Mouse (Mus musculus): ENCODE measurements around the gene Atp2a3. TPM values are rescaled to one million over a fixed set of nuclear protein-coding genes. Genes with fewer than 3 reads are reported as not detected.

Gene Atp2a3
- total RNA-seq (2014; rRNA removed; ENCODE audit: low replicate concordance) (3.8 and 9.7 TPM in 2 replicates), polyA plus RNA-seq (2015; fragmentation: Nextera tagmentation; extraction: Ambion mirVana) (2.6 and 3.1 TPM in 2 replicates)

GRCm38 (mm10) chr11:72961072-72961980 is at the start of gene Atp2a3:
Atp2a3 (plus strand) TSS chr11:72961169.
- peak; percentile 49 for ATAC-seq (ENCODE audit: insufficient read depth, low read depth)
- Histone ChIP-seq H3K9ac (replicated peaks; ENCODE audit: low read depth, low read length) (no peak within 1 kb of the TSS), H3K4me2 (ENCODE audit: low read depth, low read length) (peak within 1 kb of the TSS; percentile 57), H3K36me3 (replicated peaks; ENCODE audit: control insufficient read depth, insufficient read depth, low read length) (no peaks in the 10 kb centered on the region), H3K4me1 (ENCODE audit: control insufficient read depth, insufficient read depth) (no peaks in the 10 kb centered on the region), H3K27me3 (ENCODE audit: control insufficient read depth, insufficient read depth, low read length) (peaks cover 26% of the 10 kb centered on the region), H3K4me3 (ENCODE audit: low read depth, low read length) (peak within 1 kb of the TSS; percentile 39), H3K27ac (ENCODE audit: low read depth) (no peak within 1 kb of the TSS), H3K9me3 (replicated peaks; ENCODE audit: control insufficient read depth, low read length) (no peaks in the 10 kb centered on the region)
- DNase-seq (ENCODE audit: low spot score), result no peak
- 5% methylated on average over 69 of the region's 70 CpGs for WGBS
- TF ChIP-seq EP300 (IDR thresholded peaks at IDR 0.05; ENCODE audit: low read depth) (no peak), CTCF (IDR thresholded peaks at IDR 0.05; ENCODE audit: low read depth) (no peak)

GRCm38 (mm10) chr11:72917299-72917996 is 43.5 kb upstream of the Atp2a3 start:
- H3K4me1 ChIP-seq (ENCODE audit: control insufficient read depth, insufficient read depth), result no peaks in the 10 kb centered on the region
- H3K4me2 ChIP-seq (ENCODE audit: low read depth, low read length), result no peak overlapping the region
- H3K9me3 ChIP-seq (replicated peaks; ENCODE audit: control insufficient read depth, low read length), result no peaks in the 10 kb centered on the region
- H3K27ac ChIP-seq (ENCODE audit: low read depth), result no peak overlapping the region
- no peak for TF ChIP-seq EP300 (IDR thresholded peaks at IDR 0.05; ENCODE audit: low read depth)
- no peak for TF ChIP-seq CTCF (IDR thresholded peaks at IDR 0.05; ENCODE audit: low read depth)
- no peak for DNase-seq (ENCODE audit: low spot score)
- no peak for ATAC-seq (ENCODE audit: insufficient read depth, low read depth)
- H3K4me3 ChIP-seq (ENCODE audit: low read depth, low read length), result no peak overlapping the region
- 74% methylated on average over 7 of the region's 7 CpGs for WGBS
- no peak overlapping the region for H3K9ac ChIP-seq (replicated peaks; ENCODE audit: low read depth, low read length)
- H3K36me3 ChIP-seq (replicated peaks; ENCODE audit: control insufficient read depth, insufficient read depth, low read length), result peaks cover 96% of the 10 kb centered on the region
- H3K27me3 ChIP-seq (ENCODE audit: control insufficient read depth, insufficient read depth, low read length), result no peaks in the 10 kb centered on the region

- Histone ChIP-seq H3K9ac (replicated peaks; ENCODE audit: low read depth, low read length) (no peak overlapping the region), H3K27ac (ENCODE audit: low read depth) (no peak overlapping the region), H3K4me2 (ENCODE audit: low read depth, low read length) (no peak overlapping the region), H3K36me3 (replicated peaks; ENCODE audit: control insufficient read depth, insufficient read depth, low read length) (peaks cover 75% of the 10 kb centered on the region), H3K4me1 (ENCODE audit: control insufficient read depth, insufficient read depth) (no peaks in the 10 kb centered on the region), H3K4me3 (ENCODE audit: low read depth, low read length) (no peak overlapping the region), H3K9me3 (replicated peaks; ENCODE audit: control insufficient read depth, low read length) (no peaks in the 10 kb centered on the region), H3K27me3 (ENCODE audit: control insufficient read depth, insufficient read depth, low read length) (no peaks in the 10 kb centered on the region)
- ATAC-seq (ENCODE audit: insufficient read depth, low read depth) (no peak), DNase-seq (ENCODE audit: low spot score) (no peak)
- 49% methylated on average over 4 of the region's 4 CpGs for WGBS
- TF ChIP-seq CTCF (IDR thresholded peaks at IDR 0.05; ENCODE audit: low read depth), result no peak
- TF ChIP-seq EP300 (IDR thresholded peaks at IDR 0.05; ENCODE audit: low read depth), result no peak
Measured at GRCm38 (mm10) chr11:72923116-72923515, 37.9 kb upstream of the Atp2a3 start.

GRCm38 (mm10) chr11:72924458-72924857 is 36.5 kb upstream of the Atp2a3 start:
- no peaks in the 10 kb centered on the region for H3K27me3 ChIP-seq (ENCODE audit: control insufficient read depth, insufficient read depth, low read length)
- no peak for DNase-seq (ENCODE audit: low spot score)
- H3K4me1 ChIP-seq (ENCODE audit: control insufficient read depth, insufficient read depth), result no peaks in the 10 kb centered on the region
- H3K4me2 ChIP-seq (ENCODE audit: low read depth, low read length), result no peak overlapping the region
- 69% methylated on average over 1 of the region's 1 CpGs for WGBS
- TF ChIP-seq EP300 (IDR thresholded peaks at IDR 0.05; ENCODE audit: low read depth) (no peak), CTCF (IDR thresholded peaks at IDR 0.05; ENCODE audit: low read depth) (no peak)
- no peaks in the 10 kb centered on the region for H3K9me3 ChIP-seq (replicated peaks; ENCODE audit: control insufficient read depth, low read length)
- H3K27ac ChIP-seq (ENCODE audit: low read depth), result no peak overlapping the region
- peaks cover 62% of the 10 kb centered on the region for H3K36me3 ChIP-seq (replicated peaks; ENCODE audit: control insufficient read depth, insufficient read depth, low read length)
- H3K4me3 ChIP-seq (ENCODE audit: low read depth, low read length), result no peak overlapping the region
- no peak for ATAC-seq (ENCODE audit: insufficient read depth, low read depth)
- H3K9ac ChIP-seq (replicated peaks; ENCODE audit: low read depth, low read length), result no peak overlapping the region

- no peaks in the 10 kb centered on the region for H3K27me3 ChIP-seq (ENCODE audit: control insufficient read depth, insufficient read depth, low read length)
- no peak for ATAC-seq (ENCODE audit: insufficient read depth, low read depth)
- H3K36me3 ChIP-seq (replicated peaks; ENCODE audit: control insufficient read depth, insufficient read depth, low read length), result peaks cover 58% of the 10 kb centered on the region
- no peak for TF ChIP-seq EP300 (IDR thresholded peaks at IDR 0.05; ENCODE audit: low read depth)
- no peak for TF ChIP-seq CTCF (IDR thresholded peaks at IDR 0.05; ENCODE audit: low read depth)
- H3K9ac ChIP-seq (replicated peaks; ENCODE audit: low read depth, low read length), result no peak overlapping the region
- no peak for DNase-seq (ENCODE audit: low spot score)
- H3K4me3 ChIP-seq (ENCODE audit: low read depth, low read length), result no peak overlapping the region
- H3K9me3 ChIP-seq (replicated peaks; ENCODE audit: control insufficient read depth, low read length), result no peaks in the 10 kb centered on the region
- H3K4me2 ChIP-seq (ENCODE audit: low read depth, low read length), result no peak overlapping the region
- no peak overlapping the region for H3K27ac ChIP-seq (ENCODE audit: low read depth)
- H3K4me1 ChIP-seq (ENCODE audit: control insufficient read depth, insufficient read depth), result no peaks in the 10 kb centered on the region
- WGBS, result 43% methylated on average over 2 of the region's 2 CpGs
Measured at GRCm38 (mm10) chr11:72925067-72925466, 35.9 kb upstream of the Atp2a3 start.
